Mouse (Mus musculus): ENCODE results near the gene Foxo6.

DNA sequence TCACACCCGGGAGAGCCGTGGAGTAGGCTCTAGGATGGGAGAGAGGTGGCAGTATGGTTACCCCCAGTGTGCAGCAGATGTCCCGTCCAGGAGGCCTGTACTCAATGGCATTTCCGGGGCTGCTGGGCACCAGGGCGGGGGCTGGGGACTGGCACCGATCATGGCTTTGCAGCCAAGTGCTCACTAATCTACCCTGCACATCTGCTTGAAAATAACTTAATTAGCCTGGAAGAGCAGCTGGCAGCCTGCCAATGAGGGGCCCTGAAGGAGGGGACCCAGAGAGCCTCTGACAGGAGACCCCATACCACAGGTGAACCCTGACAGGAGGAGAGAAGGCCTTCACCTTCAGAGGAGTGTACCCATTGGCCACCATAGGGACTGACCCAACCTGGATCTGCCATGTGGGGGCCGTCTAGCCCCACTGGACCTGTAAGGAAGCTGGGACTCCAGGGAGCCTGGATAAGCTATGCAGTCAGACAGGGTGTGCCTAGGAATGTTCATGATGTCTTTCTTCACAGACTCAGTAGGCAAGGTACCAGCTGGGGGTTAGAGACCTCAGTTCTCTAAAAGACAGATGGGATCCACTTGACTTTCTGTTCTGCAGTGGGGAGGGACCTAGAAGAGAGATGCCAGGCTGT, 63.9 kb downstream of the Foxo6 start:
- TF ChIP-seq CTCF (IDR thresholded peaks at IDR 0.05; ENCODE audit: low read depth, low read length) (no peak), POLR2A (IDR thresholded peaks at IDR 0.05; ENCODE audit: insufficient read depth, low read length) (no peak), EP300 (IDR thresholded peaks at IDR 0.05; ENCODE audit: insufficient read depth, low read depth, low read length) (no peak)
